Mouse (Mus musculus) macrophage (primary cell): Measurements from ENCODE around the gene Gm3512. TPM values are rescaled to one million over a fixed set of nuclear protein-coding genes. Genes with fewer than 3 reads are reported as not detected.
"Not testable (repeated sequence)": the region's sequence is repeated elsewhere in the genome, so short reads cannot be mapped to it uniquely, and the experiment has no call there.

Experiments
- H3K27ac ChIP-seq: fragments of 350-480 bp; formaldehyde crosslinking; 2 replicates; pipeline ENCODE4 v1.9.0; 2021
- H3K36me3 ChIP-seq: fragments of 350-480 bp; formaldehyde crosslinking; 2 replicates; pipeline ENCODE4 v1.9.0; 2021; ENCODE audit errors: inconsistent target
- H3K4me3 ChIP-seq: fragments of 350-480 bp; formaldehyde crosslinking; 2 replicates; pipeline ENCODE4 v1.9.0; 2021; ENCODE audit errors: inconsistent target
- H3K79me2 ChIP-seq: fragments of 350-480 bp; formaldehyde crosslinking; 2 replicates; pipeline ENCODE4 v1.9.0; 2021; ENCODE audit errors: inconsistent target
- WGBS: methylation state at CpG from one replicate; pipeline ENCODE4 v1.1.7; 2026; ENCODE audit warnings: inconsistent platforms; ENCODE audit not compliant: missing documents; 5-methylcytosine and 5-hydroxymethylcytosine counted together
- polyA plus RNA-seq: library from polyadenylated mRNA; stranded (reverse); fragments of 250-400 nt; gene quantifications from 3 replicates; pipeline ENCODE4 v1.2.4, GENCODE M21; 2018; ENCODE audit warnings: inconsistent platforms
- total RNA-seq, 78 experiments: library from RNA; depleted of rRNA; stranded (reverse); fragments of 250-400 nt; gene quantifications; 1 replicate in 9 of 78; 2 replicates in 24 of 78; 3 replicates in 43 of 78; 4 replicates in 2 of 78; pipeline ENCODE4 v1.2.4; 2018; ENCODE audit warnings: inconsistent platforms in 56 of 78

Gene Gm3512
- total RNA-seq (2018; cell fraction: chromatin; rRNA removed) = not detected
- total RNA-seq (2018; cell fraction: cytosol; rRNA removed) = not detected
- not detected for total RNA-seq (2018; cell fraction: nucleus; rRNA removed)
- polyA plus RNA-seq = not detected in 3 replicates

DNA sequence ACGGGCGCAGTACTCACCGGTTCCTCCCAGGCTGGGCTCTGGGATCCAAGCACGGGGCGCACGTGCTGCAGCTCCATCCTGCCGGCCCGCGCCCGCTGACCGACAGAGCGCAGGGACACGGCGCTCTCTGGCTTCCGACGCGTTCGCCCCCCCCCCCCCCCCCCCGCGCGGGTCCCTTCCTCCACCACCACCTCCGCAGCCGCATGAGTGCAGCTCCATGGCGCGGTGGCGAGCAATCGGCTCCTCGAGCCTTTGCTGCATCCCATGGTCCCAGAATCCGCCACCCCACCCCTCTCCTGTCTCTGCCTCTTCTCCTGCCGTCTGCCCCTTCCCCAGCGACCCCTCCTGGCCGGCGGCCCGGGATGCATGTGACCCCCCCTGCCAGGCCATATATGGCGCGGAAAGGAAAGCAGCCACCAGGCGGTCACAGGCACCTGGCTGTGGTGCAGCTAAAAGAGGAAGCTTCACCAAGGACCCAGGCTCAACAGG is at the start of gene Gm3512:
Gene Gm3512, minus strand, starts transcription at position 51 of the 489 bp plus-strand sequence.
- no CpG with 5 or more reads among the region's 37 CpGs for WGBS
- H3K27ac ChIP-seq, H3K79me2 ChIP-seq, H3K4me3 ChIP-seq, H3K36me3 ChIP-seq: not testable (repeated sequence)

DNA sequence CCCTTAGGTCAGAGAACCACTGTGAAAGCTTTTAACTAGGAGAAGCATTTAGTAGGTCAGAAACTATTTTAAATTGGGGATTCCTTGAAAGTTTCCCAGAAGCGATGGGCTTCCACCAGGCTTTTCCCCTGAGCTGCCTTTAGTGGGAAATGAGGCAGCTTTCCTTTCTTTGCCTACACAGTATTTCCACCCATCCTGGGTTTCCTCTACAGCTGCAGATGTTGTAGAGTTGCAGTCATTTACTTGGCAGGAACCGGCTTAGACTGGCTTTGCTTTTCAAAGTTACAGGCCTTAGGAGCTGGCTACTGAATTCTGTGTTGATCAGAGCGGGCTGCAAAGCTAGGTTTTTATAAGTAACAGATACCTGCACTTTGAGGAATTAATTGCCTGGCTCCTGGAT is 25.7 kb upstream of the Gm3512 start:
- H3K27ac ChIP-seq, H3K4me3 ChIP-seq, H3K79me2 ChIP-seq, H3K36me3 ChIP-seq: not testable (repeated sequence)
- WGBS = no CpG with 5 or more reads among the region's 3 CpGs

DNA sequence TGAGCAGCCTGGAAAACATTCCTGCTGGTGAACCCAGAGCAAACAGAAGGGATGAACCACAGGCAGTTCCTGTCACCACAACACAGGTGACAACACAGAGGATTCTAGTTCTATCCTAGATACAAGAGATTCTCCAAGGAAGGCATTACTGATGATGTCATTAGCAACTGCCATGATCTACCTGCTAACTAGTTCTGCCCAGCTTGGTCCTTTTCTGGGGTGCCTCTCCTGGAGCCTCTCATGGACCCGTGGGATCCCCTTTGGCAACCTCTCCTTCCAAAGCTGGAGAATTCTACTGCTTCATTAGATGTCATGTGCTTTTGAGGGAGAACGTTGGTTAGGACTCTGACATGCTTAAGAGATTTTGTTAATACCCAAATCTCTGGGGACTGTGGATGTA is 20.1 kb upstream of the Gm3512 start, which contains the start of gene Gm16434:
Gene Gm16434, minus strand, starts transcription at position 101 of the 400 bp plus-strand sequence.
- not testable (repeated sequence) for H3K27ac ChIP-seq, H3K4me3 ChIP-seq, H3K36me3 ChIP-seq, H3K79me2 ChIP-seq
- no CpG with 5 or more reads among the region's 2 CpGs for WGBS

DNA sequence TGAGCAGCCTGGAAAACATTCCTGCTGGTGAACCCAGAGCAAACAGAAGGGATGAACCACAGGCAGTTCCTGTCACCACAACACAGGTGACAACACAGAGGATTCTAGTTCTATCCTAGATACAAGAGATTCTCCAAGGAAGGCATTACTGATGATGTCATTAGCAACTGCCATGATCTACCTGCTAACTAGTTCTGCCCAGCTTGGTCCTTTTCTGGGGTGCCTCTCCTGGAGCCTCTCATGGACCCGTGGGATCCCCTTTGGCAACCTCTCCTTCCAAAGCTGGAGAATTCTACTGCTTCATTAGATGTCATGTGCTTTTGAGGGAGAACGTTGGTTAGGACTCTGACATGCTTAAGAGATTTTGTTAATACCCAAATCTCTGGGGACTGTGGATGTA is 49.0 kb downstream of the Gm3512 start, which contains the start of gene Gm6676:
Gene Gm6676, minus strand, starts transcription at position 101 of the 400 bp plus-strand sequence.
- not testable (repeated sequence) for H3K27ac ChIP-seq, H3K4me3 ChIP-seq, H3K79me2 ChIP-seq, H3K36me3 ChIP-seq
- no CpG with 5 or more reads among the region's 2 CpGs for WGBS

DNA sequence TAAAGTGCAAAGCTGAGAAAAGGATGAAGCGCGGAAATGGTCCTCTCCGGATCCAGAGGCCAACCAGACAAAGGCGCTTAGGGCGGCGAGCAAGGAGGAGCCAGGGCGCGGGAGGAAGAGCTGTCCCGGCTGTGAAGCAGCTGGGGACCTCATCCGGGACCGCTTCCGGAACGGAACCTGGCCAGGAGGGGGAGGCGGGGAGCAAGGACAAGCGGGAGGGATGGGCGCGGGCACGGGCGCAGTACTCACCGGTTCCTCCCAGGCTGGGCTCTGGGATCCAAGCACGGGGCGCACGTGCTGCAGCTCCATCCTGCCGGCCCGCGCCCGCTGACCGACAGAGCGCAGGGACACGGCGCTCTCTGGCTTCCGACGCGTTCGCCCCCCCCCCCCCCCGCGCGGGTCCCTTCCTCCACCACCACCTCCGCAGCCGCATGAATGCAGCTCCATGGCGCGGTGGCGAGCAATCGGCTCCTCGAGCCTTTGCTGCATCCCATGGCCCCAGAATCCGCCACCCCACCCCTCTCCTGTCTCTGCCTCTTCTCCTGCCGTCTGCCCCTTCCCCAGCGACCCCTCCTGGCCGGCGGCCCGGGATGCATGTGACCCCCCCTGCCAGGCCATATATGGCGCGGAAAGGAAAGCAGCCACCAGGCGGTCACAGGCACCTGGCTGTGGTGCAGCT is 69.1 kb downstream of the Gm3512 start:
- WGBS = no CpG with 5 or more reads among the region's 54 CpGs
- not testable (repeated sequence) for H3K36me3 ChIP-seq, H3K4me3 ChIP-seq, H3K27ac ChIP-seq, H3K79me2 ChIP-seq

Other genes starting within 250 kb of the Gm3512 start
- gene Gm6356, start 200.7 kb downstream of the Gm3512 start, polyA plus RNA-seq = not detected in 3 replicates
- gene Gm10406, start 147.1 kb downstream of the Gm3512 start, polyA plus RNA-seq = not detected in 3 replicates
- gene Gm3685, start 129.6 kb downstream of the Gm3512 start, polyA plus RNA-seq = not detected in 3 replicates
- gene Gm3696, start 73.9 kb downstream of the Gm3512 start, polyA plus RNA-seq = not detected in 3 replicates
- gene Gm6676, start 49.1 kb downstream of the Gm3512 start, polyA plus RNA-seq = not detected in 3 replicates
- gene Gm16434, start 20.0 kb upstream of the Gm3512 start, polyA plus RNA-seq = not detected in 3 replicates
- gene Gm3727, start 90.2 kb upstream of the Gm3512 start, polyA plus RNA-seq = not detected in 3 replicates
- gene Gm3739, start 140.5 kb upstream of the Gm3512 start, polyA plus RNA-seq = not detected in 3 replicates
- not detected in 3 replicates for gene Gm5797, start 157.9 kb upstream of the Gm3512 start, polyA plus RNA-seq
- gene Gm8374, start 190.6 kb upstream of the Gm3512 start, polyA plus RNA-seq = not detected in 3 replicates